20 mouse cellular contexts compared by ENCODE assay signal in the genomic region with DNA sequence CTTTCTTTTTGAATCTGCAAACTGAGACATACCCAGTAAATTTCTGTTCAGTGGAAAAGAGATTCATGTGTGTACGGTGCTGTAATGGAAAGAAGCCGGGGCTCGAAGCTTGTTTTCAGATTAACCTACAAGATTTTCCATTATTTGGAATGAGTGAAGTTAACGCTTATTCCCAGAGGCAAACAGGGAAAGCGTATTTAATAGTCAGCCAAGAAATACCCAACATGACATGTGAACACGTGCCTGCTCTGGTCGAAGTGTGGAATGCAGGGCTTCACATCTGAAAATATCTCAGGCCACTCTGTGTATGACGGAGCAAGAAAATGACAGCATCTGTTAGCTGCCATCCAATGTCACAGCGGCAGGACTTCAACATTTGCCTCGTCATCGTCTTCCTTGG.
DNase-seq lines count a peak whose midpoint lies in the region; ATAC-seq and TF ChIP-seq lines count a peak whose summit lies in the region.
"Had no signal": no experiment of that assay in that cellular context is flagged by ENCODE, and none has a peak within 500 bp of the region (broad histone marks: within the 10 kb centered on the region; RNA-seq: fewer than 3 reads in every experiment).

No protein-coding gene starts in this region.

- 38% methylated on average over 11 of the region's 11 CpGs for WGBS in embryonic facial prominence, embryonic 13.5 days
- WGBS in embryonic facial prominence, embryonic 10.5 days: 82% methylated on average over 11 of the region's 11 CpGs
- WGBS in midbrain, postnatal 0 days: 74% methylated on average over 11 of the region's 11 CpGs
- 85% methylated on average over 11 of the region's 11 CpGs for WGBS in midbrain, embryonic 13.5 days
- 45% methylated on average over 11 of the region's 11 CpGs for WGBS in limb, embryonic 15.5 days

- no peak for TF ChIP-seq CTCF in midbrain, postnatal 0 days (IDR thresholded peaks at IDR 0.05)

- peak overlapping the region; percentile 65 for H3K27ac ChIP-seq in embryonic facial prominence, embryonic 13.5 days
- no peak overlapping the region for H3K27ac ChIP-seq in embryonic facial prominence, embryonic 10.5 days (replicated peaks)
- 0 out of 2 replicates have a peak overlapping the region, but pooled peaks have one; percentile 26 for H3K27ac ChIP-seq in midbrain, postnatal 0 days (ENCODE audit: low read depth, low read length)
- H3K27ac ChIP-seq in midbrain, embryonic 13.5 days: no peak overlapping the region
- H3K27ac ChIP-seq in limb, embryonic 15.5 days: 0 out of 2 replicates have a peak overlapping the region, but pooled peaks have one; percentile 38
- H3K27ac ChIP-seq: embryonic facial prominence, embryonic 12.5 days; hindbrain, embryonic 12.5 days; hindbrain, embryonic 15.5 days had no signal

- H3K4me2 ChIP-seq in embryonic facial prominence, embryonic 13.5 days: 0 out of 2 replicates have a peak overlapping the region, but pooled peaks have one; percentile 3
- no peak overlapping the region for H3K4me2 ChIP-seq in midbrain, postnatal 0 days (ENCODE audit: low read depth, low read length, poor library complexity, severe bottlenecking)
- no peak overlapping the region for H3K4me2 ChIP-seq in midbrain, embryonic 13.5 days (replicated peaks)
- no peak overlapping the region for H3K4me2 ChIP-seq in limb, embryonic 15.5 days
- H3K4me2 ChIP-seq: embryonic facial prominence, embryonic 12.5 days; heart, embryonic 11.5 days; hindbrain, embryonic 12.5 days; hindbrain, embryonic 15.5 days had no signal

- no peaks in the 10 kb centered on the region for H3K27me3 ChIP-seq in embryonic facial prominence, embryonic 13.5 days
- H3K27me3 ChIP-seq in embryonic facial prominence, embryonic 10.5 days (replicated peaks; ENCODE audit: low read depth, poor library complexity, severe bottlenecking): no peaks in the 10 kb centered on the region
- no peaks in the 10 kb centered on the region for H3K27me3 ChIP-seq in midbrain, postnatal 0 days (ENCODE audit: insufficient read depth, low read length)
- H3K27me3 ChIP-seq in midbrain, embryonic 13.5 days: no peaks in the 10 kb centered on the region
- no peaks in the 10 kb centered on the region for H3K27me3 ChIP-seq in limb, embryonic 15.5 days
- H3K27me3 ChIP-seq: embryonic facial prominence, embryonic 12.5 days; hindbrain, embryonic 12.5 days; hindbrain, embryonic 15.5 days had no signal

- H3K4me3 ChIP-seq in embryonic facial prominence, embryonic 13.5 days: no peak overlapping the region
- H3K4me3 ChIP-seq in embryonic facial prominence, embryonic 10.5 days: no peak overlapping the region
- H3K4me3 ChIP-seq in midbrain, postnatal 0 days (ENCODE audit: low read depth, low read length): no peak overlapping the region
- H3K4me3 ChIP-seq in midbrain, embryonic 13.5 days (replicated peaks): no peak overlapping the region
- H3K4me3 ChIP-seq in limb, embryonic 15.5 days: no peak overlapping the region
- H3K4me3 ChIP-seq: embryonic facial prominence, embryonic 12.5 days; hindbrain, embryonic 12.5 days; hindbrain, embryonic 15.5 days had no signal

- H3K9ac ChIP-seq in embryonic facial prominence, embryonic 13.5 days: no peak overlapping the region
- H3K9ac ChIP-seq in midbrain, postnatal 0 days (replicated peaks; ENCODE audit: low read length, poor library complexity, severe bottlenecking): no peak overlapping the region
- no peak overlapping the region for H3K9ac ChIP-seq in midbrain, embryonic 13.5 days (replicated peaks)
- no peak overlapping the region for H3K9ac ChIP-seq in limb, embryonic 15.5 days
- H3K9ac ChIP-seq: embryonic facial prominence, embryonic 12.5 days; forebrain, postnatal 0 days; hindbrain, embryonic 12.5 days; hindbrain, embryonic 15.5 days had no signal

- no peaks in the 10 kb centered on the region for H3K36me3 ChIP-seq in embryonic facial prominence, embryonic 13.5 days
- H3K36me3 ChIP-seq in embryonic facial prominence, embryonic 10.5 days (replicated peaks): no peaks in the 10 kb centered on the region
- H3K36me3 ChIP-seq in midbrain, postnatal 0 days (ENCODE audit: insufficient read depth, low read length): no peaks in the 10 kb centered on the region
- no peaks in the 10 kb centered on the region for H3K36me3 ChIP-seq in midbrain, embryonic 13.5 days
- H3K36me3 ChIP-seq in limb, embryonic 15.5 days: no peaks in the 10 kb centered on the region
- H3K36me3 ChIP-seq: embryonic facial prominence, embryonic 12.5 days; hindbrain, embryonic 12.5 days; hindbrain, embryonic 15.5 days had no signal

- H3K4me1 ChIP-seq in embryonic facial prominence, embryonic 13.5 days: peaks cover 13% of the 10 kb centered on the region
- peaks cover 12% of the 10 kb centered on the region; the same call in 1 of the 2 replicates for H3K4me1 ChIP-seq in embryonic facial prominence, embryonic 10.5 days
- no peaks in the 10 kb centered on the region for H3K4me1 ChIP-seq in midbrain, postnatal 0 days (ENCODE audit: insufficient read depth, low read length)
- H3K4me1 ChIP-seq in midbrain, embryonic 13.5 days (replicated peaks): no peaks in the 10 kb centered on the region
- peaks cover 12% of the 10 kb centered on the region for H3K4me1 ChIP-seq in limb, embryonic 15.5 days
- H3K4me1 ChIP-seq: embryonic facial prominence, embryonic 12.5 days; hindbrain, embryonic 15.5 days had no signal

- ATAC-seq in embryonic facial prominence, embryonic 13.5 days (ENCODE audit: insufficient number of reproducible peaks, insufficient read depth, low FRiP score, low TSS enrichment, low read depth): no peak
- no peak for ATAC-seq in midbrain, postnatal 0 days (ENCODE audit: low FRiP score)
- ATAC-seq in midbrain, embryonic 13.5 days: no peak
- no peak for ATAC-seq in limb, embryonic 15.5 days (ENCODE audit: insufficient number of reproducible peaks, low FRiP score, low TSS enrichment, low read depth)
- ATAC-seq: activated CD4-positive, CD25-positive, alpha-beta regulatory T cell, adult 4 months; forebrain, embryonic 14.5 days had no signal

- no peak for DNase-seq in embryonic facial prominence, embryonic 10.5 days (ENCODE audit: low spot score)
- DNase-seq in midbrain, postnatal 0 days (ENCODE audit: low spot score): no peak
- no peak for DNase-seq in lung, postnatal 25 days (ENCODE audit: low spot score)
- DNase-seq: adrenal gland, adult 8-10 months; adrenal gland, postnatal 25 days; cerebellum, adult 11-12 months; cerebellum, adult 8-10 months; cerebellum, postnatal 10 days; cerebellum, postnatal 36 days; forebrain, postnatal 0 days; gastrocnemius, postnatal 25 days had no signal

- no peaks in the 10 kb centered on the region; the same call in 1 of the 2 replicates for H3K9me3 ChIP-seq in embryonic facial prominence, embryonic 13.5 days
- no peaks in the 10 kb centered on the region for H3K9me3 ChIP-seq in embryonic facial prominence, embryonic 10.5 days
- no peaks in the 10 kb centered on the region for H3K9me3 ChIP-seq in midbrain, postnatal 0 days (ENCODE audit: low read length)
- H3K9me3 ChIP-seq in midbrain, embryonic 13.5 days: no peaks in the 10 kb centered on the region
- H3K9me3 ChIP-seq in limb, embryonic 15.5 days: no peaks in the 10 kb centered on the region
- H3K9me3 ChIP-seq: embryonic facial prominence, embryonic 12.5 days; hindbrain, embryonic 12.5 days; hindbrain, embryonic 15.5 days had no signal

Comparison
In these comparisons a context has a peak if more than half of its experiments do, and no peak if none do; other contexts are left out.
1. H3K27ac ChIP-seq: peak in embryonic facial prominence, embryonic 13.5 days (single experiment), midbrain, postnatal 0 days (single experiment) and limb, embryonic 15.5 days (single experiment); none in embryonic facial prominence, embryonic 10.5 days (single experiment) and midbrain, embryonic 13.5 days (single experiment).